Mouse (Mus musculus) stomach, postnatal 0 days (tissue): Measurements from ENCODE around the gene Nemf.

Source experiments
- CTCF ChIP-seq: IDR thresholded peaks from 2 replicates; pipeline ENCODE4 v1.5.1; 2016; ENCODE audit warnings: antibody characterized with exemption, low read depth, mild to moderate bottlenecking, moderate library complexity
- EP300 ChIP-seq: optimal IDR thresholded peaks from 2 replicates; pipeline ENCODE3; 2016; ENCODE audit warnings: antibody characterized with exemption

DNA sequence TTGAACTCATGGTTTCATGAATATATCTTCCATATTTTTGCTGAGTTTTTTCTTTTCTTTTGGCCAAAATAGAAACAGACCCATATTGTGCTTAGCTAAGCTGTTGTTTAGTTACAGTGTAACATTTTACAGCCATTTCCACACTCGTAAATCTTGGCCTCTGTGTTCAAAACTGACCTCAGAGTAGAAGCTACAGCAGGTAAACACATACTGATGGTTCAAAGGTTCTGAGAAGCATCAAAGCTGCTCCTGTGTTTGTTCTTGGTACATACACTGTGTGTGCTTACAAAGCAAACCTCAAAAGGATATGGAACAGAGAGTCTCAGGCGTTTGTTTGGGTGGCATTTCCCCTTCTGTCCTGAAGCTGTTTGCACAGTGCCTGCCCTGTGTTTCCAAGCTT is 10.6 kb upstream of the Nemf start:
- TF ChIP-seq CTCF (no peak), EP300 (no peak)
